Mouse (Mus musculus) frontal cortex, postnatal 10 days (tissue): ENCODE measurements around the gene Rap1gap2.

Source experiments
- DNase-seq, 2 experiments: peaks; one replicate each; pipeline ENCODE4 v3.0.0; 2022; ENCODE audit warnings: low spot score in 2 of 2, mixed read lengths in 1 of 2

Gene Rap1gap2

DNA sequence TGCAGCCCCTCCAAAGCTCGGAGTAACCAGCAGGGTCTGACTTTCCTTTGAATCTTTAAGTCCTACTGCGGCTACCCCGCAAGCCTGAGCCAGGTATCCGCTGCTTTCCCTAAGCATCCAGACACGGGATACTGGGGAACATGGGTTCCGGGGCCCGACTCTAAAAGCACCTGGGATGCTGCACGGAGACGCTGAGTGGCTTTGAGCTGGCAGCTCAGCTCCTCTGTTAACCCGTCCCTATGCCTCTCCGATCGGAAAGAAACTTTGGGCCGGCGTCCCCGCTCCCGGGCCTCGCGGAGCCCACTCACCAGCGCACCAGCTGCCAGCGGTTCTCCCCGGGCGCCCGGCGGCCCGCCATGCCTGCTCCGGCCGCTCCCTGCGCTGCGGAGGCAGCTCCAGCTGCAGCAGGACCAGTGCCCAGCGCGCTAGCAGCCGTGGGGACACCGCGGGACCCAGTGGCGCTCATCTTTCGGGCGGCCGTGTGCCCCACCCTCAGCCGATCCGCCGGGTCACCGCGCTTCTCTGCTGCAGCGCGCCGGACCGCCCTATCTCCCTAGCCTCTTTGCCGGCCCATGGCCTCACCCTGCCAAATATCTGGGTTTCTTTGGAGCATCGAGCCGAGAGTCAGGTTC is at the start of gene Rap1gap2:
Rap1gap2 (minus strand) TSS at position 371 of the 632 bp plus-strand sequence.
- no peak for DNase-seq

DNA sequence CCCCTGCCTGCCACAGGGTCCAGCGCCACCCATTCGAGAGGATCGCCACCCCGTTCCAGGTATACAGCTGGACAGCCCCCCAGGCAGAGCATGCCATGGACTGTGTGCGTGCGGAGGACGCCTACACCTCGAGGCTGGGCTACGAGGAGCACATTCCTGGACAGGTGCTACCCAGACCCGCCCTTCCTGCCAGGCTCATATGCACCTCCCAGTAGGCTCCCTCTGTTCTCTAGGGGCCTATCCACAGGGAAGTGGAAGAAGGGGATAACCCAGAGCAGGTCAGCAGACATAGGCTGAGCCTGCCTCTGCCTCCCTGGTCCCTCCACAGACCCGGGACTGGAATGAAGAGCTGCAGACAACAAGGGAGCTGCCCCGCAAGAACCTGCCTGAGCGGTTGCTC is 49.6 kb upstream of the Rap1gap2 start:
- no peak for DNase-seq

DNA sequence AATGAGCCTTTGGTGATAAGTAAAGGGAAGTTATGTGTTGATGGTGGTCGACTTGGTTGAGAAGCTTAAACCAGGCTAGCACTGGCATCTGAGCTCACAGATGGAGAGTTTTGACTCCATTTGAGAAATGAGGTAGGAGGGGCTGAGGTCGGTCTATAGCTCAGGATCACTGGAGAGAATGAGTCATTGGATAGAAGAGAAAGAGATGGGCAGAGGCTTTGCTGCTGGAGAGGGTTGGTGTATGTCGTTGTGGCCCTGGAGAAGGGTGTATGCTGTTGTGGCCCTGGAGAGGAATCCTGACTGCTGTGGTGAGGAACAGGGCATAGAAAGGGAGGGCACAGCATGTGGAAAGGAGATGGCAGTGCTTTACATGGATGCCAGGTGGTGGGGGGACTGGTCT is 45.2 kb upstream of the Rap1gap2 start:
- no peak for DNase-seq

DNA sequence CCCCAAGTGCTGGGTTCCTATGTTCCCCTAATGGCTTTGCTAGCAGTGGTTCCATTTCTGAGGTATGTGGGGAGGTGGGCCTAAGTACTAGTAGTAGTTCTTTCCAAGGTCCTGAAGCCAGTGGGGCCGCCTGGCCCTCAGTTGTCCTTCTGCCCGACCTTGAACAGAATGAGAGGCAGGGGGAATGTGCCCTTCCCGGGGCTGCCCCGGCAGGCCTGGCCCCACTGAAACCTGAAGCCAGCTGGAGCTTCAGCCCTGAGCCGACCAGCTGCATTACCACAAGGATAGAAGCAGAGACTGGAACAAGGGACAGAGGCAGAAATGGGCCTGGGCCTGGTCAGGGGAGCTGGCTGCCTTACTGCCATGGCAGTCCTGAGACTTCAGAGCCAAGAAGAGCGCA is 42.7 kb upstream of the Rap1gap2 start:
- no peak for DNase-seq

DNA sequence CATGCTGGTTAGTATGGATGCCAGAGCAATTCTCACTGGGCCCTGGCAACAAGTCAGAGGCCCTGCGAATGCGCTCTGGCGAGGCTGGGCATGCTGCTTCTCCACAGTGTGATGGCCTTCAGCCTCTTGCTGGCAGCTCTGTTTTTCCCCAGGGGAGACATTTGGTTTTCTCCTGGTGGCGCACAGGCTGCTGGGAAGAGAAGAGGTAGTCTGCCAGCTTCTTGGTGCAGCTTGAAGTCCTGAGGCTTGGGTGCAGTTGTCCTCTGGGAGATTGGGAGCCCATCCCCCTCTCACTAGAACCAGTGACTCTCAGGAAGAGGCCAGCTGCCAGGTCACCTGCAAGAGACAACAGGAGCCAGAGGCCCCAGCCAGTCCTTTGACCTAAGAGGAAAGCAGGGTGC is 42.1 kb upstream of the Rap1gap2 start:
- no peak for DNase-seq

DNA sequence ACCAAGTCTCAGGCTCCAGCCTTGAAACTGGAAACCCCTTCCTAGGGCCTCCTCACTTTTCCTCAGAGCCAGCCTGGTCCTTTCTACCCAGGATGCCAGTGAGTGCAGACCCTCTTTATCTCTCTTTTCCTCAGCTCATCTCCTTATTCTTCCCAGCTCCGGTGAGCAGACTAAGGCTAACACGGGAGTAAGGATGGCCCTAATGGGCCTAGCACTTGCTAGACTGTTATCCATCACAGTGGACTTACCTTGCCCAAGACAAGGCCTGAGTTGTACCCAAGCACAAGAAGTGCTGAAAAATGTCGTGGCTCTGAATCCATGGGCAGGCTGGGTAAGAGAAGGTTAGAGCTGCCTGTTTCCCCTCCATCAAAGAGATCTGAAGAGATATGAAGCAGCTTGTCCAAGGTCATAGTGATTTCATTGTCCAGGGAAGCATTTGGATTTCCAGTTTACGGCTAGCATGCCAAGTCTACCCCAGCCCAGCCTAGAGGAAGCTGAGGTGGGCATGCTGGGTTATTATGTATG is 39.9 kb upstream of the Rap1gap2 start:
- no peak for DNase-seq

DNA sequence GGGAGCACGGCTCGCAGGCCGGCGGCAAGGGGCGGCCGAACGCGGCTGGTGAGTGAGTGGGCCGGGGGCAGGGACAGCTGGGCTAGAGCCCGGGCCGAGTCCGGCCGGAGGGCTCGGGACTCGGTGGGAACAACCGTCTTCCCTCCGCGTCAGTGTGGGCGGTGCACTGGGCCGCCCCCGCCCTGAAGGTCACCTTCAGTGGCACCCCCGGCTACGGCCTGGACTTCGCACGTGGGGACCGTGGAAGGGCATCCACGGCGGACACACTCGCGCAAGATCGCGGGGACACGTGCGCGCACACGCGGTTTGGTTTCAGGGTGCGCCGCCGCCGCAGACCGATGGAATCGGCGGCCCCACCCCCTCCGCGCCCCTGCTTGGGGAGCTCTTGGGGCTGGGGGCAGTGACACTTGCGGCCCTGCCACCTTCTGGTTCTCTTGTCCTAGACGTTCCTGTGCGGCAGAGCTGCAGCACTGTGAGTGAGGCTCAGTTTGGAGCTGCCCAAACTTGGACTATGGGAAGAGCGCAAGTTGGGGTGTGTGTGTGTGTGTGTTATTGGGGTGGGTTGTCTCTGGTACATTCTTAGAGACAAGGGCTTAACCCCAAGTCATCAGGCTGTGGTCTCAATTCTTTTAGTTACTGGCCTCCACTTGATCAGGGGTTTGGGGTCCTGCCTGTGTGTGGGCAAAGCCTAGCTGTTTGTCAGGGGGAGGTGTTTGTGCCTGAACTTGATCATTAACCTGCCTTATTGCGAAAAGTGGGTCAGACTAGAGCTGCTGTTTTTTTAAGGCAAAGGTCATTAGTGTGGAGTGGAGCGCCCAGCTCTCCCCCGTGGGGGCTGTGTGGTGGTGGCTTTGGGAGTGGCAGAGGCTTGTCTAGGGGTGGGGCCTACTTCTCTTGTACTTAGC is 39.2 kb upstream of the Rap1gap2 start:
- DNase-seq = peak; percentile 35 to 43

DNA sequence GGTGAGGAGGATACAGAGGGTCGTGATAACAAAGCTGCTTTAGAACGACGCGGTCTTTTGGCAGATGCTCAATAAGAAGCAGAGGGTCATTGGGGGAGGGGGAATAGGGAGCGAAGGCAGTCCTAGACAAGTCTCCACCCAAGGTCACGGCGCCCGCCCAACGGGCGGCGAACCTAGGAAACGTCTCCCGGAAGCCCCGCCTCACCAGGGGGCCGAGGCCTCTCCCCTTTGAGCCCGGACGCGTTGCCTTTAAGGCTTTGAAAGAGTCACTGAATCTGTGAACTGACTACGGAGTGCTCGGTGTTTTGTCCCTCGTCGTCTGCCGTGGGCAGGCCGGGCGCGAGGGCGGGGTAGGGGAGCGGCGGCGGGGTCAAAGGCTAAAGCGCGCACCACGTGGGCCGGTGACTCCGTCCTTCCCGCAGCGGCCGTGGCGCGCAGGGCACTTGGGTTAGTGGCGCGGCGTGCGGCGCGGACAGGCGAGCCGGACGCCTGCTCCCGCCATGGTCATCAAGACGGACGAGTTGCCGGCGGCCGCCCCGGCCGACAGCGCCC is 38.5 kb upstream of the Rap1gap2 start, which contains the start of gene Cluh:
Cluh (plus strand) TSS at position 401 of the 552 bp plus-strand sequence.
- peak; percentile 95 to 96 for DNase-seq

DNA sequence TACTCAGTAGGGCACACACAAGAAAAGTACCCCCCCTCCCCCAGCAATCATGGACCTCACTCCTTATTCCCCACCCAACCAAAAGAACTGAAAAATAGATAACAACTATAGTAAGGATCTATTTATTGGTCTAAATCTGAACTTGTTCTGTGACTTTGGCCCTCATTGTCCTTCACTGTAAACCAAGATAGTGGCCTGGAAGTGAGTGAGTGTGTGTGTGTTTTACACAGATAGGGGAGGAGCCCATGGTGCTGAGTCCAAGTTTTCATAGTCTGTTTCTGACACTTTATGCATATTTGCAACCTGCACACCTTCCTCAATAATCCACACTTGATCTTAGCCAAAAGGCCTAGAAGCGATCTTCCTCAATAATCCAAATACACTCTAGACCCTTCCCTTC is 38.0 kb upstream of the Rap1gap2 start:
- DNase-seq = no peak

DNA sequence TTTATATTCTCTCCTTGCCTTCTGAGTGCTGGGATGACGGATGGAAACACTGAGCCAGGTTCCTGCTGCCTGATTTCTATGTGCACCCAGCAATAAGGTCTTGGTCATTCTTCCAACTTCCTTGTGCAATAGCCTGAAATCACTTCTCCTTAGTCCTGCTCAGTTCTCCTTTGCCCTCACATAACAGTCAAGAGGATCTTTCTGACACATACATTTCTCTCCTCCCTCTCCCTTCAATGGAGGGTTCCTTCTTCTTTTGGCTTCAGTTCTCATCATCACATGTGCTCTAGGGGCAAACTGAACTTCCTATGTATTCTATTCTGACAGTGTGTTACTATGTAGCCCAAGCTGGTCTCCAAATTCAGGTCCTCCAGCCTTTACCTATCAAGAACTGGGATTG is 37.3 kb upstream of the Rap1gap2 start:
- DNase-seq = no peak

DNA sequence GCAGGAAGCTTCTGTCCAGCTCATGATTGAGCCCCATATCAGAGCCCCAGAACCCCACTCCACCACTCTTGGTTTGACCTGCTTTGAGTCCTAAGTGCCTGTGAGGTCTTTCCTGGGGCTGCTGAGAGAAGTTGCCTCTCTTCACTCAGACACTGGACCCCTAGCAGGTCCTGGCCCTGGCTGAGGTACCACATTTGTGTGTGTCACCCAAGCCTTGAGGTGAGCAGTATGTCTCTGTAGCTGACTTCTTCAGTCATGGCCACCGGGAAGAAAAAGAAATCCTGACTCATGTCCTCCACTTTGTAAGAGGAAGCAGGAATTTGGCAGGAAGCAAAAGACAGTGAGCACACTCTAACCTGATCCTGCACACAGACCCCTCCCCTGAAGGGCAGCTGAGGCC is 28.9 kb upstream of the Rap1gap2 start:
- DNase-seq = no peak

DNA sequence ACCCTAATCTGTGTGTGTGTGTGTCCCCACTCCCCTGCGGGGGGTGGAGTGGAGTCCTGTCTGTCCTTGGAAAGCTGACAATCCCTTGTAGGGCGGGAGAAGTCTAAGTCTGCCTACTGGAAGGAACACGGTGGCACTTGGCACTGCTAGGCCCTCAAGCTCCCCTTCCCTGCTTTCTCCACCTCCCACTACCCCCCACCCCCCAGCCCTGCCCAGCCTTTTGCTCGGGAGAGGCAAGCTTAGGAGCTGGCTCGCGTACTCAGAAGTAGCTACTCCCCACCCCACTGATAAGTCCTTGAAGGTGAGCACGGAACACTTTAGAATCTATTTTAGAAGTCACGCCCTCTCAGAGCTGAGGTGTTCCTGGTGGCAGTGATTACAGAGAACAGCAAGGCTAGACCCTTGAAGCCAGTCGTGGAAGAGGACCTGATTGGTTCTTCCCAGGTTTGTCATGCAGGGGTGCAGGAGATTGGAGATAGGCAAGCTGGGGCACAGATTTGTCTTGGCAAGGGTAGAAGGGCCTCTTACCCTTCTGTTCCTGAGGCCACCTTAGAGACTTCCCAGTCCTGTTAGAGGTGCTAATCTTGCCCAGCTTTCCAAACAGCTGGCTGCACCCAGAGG is 28.2 kb upstream of the Rap1gap2 start:
- no peak for DNase-seq

DNA sequence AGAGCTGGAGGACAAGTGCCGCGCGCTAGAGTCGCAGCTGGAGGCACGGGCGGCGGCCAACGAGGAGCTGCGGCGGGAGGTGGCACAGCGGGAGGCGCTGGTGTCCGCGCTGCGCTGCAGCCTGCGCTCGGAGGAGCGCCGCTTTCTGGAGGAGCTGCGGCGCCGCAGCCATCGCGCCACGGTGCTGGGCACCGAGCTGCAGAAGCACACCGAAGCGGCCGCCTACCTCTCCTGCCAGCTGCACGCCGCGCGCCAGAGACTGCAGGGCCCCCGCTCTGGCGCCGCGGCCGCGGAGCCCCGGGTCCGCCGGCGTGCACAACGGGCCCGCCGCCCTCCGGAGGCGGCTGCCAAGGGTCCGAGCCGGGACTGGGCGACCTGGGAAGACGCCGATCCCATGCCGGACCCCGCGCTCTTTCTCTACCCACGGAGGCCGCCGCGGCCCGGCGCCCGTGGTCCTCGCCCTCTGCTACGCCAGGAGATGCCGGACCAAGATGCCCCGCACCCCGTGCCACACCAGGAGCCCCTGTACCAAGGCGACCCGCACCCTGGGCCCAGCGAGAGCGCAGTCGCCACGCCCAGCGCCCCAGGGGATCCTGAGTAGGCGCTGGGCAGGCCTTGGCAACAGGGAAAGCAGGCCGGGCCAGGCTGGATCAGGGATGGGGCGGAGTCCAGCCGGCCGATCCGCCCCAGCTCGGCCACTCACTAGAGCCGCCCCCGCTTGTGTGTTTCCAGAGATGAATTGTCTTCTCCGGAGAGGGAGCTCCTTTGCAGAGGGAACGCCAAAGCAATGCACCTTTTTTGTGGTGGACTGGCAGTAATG is 27.5 kb upstream of the Rap1gap2 start:
- DNase-seq = peak; percentile 35 to 60

DNA sequence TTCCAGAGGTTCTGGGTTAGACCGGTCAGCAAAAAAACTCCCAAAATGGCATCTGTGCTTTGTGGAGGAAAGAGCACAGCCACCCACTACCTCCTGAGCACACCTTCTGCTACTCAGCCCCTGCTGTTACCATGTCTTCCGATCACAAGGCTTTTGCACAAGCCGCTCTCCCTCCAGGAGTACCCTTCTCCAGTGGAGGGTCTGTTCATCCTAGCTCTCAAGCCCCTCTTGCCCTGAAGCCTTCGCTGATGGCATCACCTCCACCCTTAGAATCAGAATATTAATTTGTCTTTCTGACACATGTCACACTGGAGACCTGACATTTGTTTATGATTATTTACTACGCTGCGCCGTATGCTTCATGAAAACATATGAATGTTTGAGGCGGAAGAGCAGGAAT is 26.8 kb upstream of the Rap1gap2 start:
- no peak for DNase-seq

DNA sequence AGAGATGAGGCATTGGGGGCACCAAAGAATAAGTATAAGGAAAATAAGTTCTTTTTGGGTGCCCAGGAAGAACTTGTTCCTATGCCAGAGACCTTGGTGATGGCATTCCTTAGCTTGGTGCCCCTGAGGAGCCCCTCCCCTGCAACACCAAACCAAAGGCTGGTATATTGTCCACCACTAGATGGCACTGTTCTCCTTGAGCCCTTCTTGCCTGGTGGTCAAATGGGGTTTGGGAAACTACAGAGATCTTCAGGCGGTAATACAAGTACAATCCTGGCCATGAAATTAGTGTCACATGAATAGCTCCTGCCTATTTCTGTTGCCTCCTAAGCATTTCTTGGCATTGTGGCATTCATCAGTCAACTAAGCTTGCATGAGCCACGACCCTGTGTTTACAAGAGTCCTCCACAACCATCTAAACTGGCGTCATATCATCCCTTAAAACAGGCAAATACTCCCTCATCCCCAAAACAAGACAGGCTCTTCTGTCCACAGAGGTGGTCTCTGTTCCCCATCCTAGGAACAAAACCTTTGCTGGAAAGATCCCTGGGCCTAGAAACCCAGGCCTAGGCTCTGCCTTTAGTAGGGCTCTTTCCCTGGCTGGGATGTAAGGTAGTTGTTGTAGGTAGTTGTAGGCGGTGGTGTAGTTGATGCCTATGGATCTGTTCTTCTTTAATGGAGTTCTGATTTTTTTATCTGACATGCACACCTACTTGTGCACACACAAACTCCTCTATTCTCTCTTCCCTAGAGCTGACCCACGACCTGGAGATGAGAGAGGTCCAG is 24.0 kb upstream of the Rap1gap2 start:
- peak in 1 of 2 experiments; percentile 60 for DNase-seq

DNA sequence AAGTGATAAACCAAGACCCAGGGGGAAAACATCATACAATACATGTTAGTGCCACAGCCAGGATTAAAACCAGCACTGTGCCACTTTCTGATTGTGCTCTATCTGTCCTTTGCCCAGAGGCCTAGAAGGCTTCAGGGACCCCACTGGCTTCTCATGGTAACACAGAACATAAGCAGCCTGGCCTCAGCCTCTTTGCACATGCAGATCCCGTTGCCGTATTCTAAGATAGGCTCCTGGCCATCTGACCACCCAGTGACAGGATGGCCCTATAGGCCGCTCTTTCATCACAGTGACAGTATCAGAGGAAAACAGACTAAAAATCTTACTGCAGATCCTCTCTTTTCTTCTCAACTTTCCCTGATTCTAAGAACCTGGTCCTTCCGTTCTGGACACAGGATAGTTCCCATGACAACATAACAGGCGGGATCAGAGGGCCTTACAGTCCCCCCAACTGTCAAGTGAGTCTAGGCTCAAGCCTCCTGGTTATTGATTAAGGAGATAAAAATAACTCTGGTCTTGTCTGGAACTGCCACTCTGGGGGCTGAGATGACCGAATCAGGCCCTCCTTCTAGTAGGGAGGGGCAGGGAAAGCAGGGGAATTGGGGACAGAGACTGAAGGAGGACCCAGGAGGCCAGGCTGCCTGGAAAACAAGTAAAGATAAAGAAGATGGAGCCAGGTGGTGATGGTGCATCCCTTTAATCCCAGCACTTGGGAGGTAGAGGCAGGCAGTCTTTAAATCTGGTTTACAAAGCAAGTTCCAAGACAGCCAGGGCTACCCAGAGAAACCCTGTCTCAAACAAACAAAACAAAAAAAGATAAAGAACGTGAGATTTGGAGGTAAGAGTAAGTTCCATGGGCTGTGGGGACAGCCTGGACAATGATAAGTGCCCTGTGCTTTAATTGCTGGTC is 21.4 kb upstream of the Rap1gap2 start:
- no peak for DNase-seq

DNA sequence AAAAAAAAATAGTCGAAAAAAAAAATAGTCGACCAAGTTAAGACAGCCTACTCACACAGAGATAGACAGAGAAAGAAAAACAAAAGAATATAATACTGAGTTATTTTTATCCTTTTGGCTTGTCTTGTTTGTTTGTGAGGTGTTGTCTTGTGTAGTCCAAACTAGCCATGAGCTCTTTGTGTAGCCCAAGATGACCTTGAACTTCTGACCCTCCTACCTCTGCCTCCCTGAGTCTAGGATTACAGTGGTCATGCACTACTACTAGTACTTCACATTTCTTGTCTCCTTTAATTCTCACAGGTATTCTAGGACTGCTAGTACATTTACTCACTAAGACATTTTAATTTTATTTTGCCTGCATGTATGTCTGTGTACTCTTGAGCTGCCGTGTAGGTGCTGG is 16.8 kb upstream of the Rap1gap2 start:
- no peak for DNase-seq

DNA sequence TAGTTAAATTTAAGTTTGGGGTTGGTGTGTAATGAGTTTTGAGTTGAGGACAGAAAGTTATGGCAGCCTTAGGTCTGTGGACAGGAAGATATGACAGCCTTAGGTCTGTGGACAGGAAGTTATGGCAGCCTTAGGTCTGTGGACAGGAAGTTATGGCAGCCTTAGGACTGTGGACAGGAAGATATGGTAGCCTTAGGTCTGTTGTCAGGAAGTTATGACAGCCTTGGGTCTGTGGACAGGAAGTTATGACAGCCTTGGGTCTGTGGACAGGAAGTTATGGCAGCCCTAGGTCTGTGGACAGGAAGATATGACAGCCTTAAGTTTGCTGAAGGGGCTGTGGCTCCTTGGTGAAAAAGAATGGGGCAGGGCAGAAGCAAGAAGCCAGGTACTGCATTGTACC is 14.6 kb upstream of the Rap1gap2 start:
- DNase-seq = no peak

DNA sequence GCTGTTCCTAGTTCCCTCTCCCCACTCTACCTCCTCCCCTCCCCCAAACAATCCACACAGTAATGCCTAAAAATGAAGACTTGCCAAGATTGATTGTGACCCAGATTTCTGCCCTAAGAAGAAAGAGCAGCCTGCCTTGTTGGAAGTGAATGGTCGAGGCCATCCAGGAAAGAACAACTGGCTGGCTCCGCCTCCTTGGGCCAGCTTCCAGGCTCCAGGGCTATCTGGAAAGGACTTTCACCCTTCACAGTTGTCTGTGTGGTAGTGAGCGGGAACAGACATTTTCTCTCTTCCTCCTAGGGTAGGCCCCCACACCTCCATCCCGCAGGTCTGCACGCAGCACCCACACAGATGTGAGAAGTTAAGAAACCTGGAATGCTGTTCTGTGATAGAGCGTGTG is 13.0 kb upstream of the Rap1gap2 start:
- DNase-seq = no peak
